Mouse (Mus musculus) heart, postnatal 4 days (tissue): ENCODE results near the gene Kif13a. TPM values are rescaled to one million over a fixed set of nuclear protein-coding genes. Genes with fewer than 3 reads are reported as not detected.

ENCODE experiments used
- DNase-seq: peaks from one replicate; pipeline ENCODE4 v3.0.0; 2021
- total RNA-seq, 2 experiments: library from RNA; stranded (reverse); gene quantifications; 2 replicates each; pipeline ENCODE4 v1.2.3; 2021

Kif13a gene
- total RNA-seq, 2 experiments from 2014 or later = 110 to 116 TPM

GRCm38 (mm10) chr13:46834805-46835204 lies 94.9 kb downstream of the Kif13a start:
- DNase-seq = peak; percentile 42

- DNase-seq = no peak
These were observed 96.1 kb downstream of the Kif13a start for GRCm38 (mm10) chr13:46833586-46833985.

DNA sequence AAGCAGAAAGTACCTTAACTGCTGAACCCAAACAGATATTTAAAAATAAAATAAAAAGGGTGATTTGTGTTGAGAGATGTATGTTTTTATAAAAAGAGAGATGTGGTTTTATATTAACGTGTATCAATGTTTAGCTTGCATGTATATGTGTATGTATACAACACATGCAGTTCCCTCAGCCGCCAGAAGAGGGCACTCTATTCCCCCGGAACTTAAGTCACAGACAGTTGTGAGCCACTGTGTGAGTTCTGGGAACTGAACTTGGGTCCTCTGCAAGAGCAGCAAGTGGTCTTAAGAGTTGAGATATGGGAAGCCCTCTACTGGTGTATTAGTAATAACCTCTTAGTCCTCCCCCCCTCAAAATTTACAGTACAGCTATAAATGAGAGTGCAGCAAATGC lies 96.7 kb downstream of the Kif13a start:
- no peak for DNase-seq

- DNase-seq = no peak
These were observed 106.4 kb downstream of the Kif13a start for GRCm38 (mm10) chr13:46823271-46823670.

DNA sequence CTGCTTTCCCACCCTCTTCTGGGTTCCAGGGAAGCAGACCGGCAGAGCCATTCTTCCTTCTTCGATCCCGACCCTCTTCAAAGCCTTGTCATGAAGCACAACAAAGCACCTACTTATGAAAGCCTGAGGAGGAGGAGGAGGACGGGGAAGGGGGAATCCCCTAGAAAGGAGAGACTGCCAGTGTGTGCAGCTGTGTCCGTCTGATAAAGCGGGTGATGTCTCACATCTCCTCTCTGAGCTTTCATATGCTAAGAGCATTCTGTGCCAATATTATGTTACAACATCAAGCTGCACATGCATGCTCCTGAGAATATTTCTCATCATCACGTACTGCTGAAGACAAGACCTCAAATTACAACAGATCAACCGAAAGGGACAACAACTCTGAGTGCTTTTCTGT lies 107.5 kb downstream of the Kif13a start:
- DNase-seq = no peak

DNA sequence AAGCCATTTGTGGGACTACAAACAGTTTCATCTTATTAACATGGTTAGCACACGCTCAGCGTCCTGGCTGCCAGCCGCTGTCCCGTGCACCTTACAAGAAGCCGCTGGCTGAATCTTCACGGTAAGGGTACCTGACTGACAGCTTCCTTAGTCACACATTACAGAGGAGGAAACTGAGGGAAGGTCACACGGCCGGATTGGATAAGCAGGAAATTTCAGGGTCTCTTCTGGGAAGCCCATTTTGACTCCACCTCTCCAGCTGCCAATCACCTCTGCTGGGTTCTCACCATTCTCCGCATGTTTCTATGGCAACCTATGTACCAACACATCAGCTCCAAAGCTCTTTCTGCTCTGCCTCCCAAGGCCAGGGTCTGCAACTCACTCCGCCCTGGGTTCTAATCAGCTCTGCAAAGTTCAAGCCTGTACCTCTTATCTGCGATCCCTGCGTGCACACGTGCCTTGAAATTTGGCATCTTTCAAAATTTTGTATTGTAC lies 109.9 kb downstream of the Kif13a start:
- DNase-seq = no peak

DNA sequence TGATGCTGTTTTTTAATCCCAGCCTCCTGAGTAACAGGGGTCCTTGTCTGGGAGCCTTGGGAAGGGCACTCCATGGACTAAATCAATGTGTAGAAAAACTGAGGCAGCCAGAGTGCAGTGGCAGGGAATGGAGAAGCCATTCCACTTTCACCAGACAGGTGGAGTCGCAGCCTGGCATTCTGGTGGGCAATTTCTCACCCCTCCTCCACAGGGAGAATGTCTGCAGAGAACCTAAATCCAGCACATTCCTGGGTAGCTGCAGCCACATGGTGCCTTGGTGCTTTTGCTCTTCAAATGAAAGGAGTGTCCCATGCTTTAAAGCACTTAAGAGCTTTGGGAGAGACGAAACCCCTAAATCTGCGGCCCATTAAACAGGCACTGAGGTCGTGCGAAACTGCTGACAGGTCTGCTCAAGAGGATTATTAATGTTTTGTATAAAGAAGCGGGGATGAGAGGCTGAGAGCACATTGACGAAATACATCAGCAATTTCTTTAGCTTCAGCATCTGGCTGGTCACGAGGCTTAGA lies 110.4 kb downstream of the Kif13a start:
- no peak for DNase-seq

DNA sequence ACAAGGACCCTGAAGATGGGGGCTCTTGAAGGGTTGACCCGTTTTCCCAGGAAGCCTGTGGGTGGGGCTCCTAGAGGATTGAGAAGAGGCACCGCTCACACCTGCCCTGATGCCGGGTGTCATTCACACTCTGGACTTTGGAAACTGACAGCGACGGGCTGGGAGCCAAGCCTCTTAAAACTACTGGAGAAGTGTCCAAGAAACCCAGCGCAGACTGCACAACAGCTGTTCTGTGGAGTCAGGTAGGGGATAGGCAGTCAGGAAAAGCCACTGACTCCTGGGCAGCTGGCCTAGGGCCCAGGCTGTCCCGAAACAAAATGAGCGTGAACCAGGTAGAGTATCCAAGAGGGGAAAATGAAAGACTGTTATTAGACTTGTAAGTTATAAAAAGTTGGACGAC lies 111.3 kb downstream of the Kif13a start:
- peak; percentile 53 for DNase-seq

- peak; percentile 55 for DNase-seq
These were observed 117.0 kb downstream of the Kif13a start for GRCm38 (mm10) chr13:46812648-46813184.

GRCm38 (mm10) chr13:46811696-46812095 lies 118.0 kb downstream of the Kif13a start:
- no peak for DNase-seq

DNA sequence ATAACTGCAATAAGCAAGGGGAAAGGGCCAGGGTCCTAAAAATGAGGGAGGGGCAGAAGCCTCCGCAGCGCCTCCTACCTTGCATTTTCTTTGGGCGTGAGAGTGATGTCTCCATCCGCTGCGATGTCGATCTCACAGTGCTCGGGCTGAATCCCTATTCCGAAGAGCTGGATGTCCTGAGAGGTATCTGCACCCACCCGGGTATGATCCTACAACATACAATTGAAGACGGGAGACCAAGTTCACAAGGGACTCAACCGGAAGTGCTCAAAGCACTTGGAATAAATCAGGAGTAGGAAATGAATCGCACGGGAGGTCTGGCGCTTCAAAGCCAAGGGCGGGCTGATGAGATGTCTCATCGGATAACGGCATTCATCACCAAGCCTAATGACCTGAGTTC lies 119.1 kb downstream of the Kif13a start:
- no peak for DNase-seq

DNA sequence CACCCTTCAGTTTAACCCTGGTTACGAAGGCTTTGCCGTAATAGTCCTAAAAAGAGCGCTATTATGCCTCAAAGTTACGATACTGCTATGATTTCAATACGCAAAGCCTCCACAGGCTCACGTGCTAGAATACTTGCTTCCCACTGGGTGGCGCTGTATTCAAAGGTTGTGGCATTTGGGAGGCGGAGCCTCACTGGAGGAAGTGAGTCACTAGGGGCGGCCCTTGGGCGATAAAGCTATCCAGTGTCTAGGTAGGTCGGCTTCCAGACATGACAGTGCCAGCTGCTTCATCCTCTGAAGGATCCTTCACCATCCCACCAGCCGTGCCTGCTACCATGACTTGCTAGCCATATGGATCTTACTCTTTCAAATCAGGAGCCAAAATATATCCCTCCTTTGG lies 119.6 kb downstream of the Kif13a start:
- peak; percentile 75 for DNase-seq

- no peak for DNase-seq
These were observed 121.8 kb downstream of the Kif13a start for GRCm38 (mm10) chr13:46807901-46808300.

DNA sequence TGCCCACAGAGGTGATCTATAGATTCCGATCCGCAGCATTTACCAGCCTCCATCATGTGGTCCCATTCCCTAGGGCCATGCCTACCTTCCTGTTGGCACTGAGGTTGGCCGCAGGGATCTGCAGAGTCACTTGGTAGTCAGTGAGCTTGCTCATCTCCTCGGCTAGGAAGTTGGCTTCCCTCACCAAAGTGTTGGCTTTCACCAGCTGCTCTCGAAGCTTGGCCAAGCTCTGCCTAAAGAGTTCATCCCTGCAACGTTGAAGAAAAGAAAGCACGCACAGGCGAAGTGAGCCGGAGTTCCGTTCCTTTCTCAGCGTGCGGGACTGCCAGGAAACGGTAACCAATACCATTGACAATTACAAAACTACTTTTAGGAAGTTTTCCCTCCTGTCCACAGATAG lies 128.5 kb downstream of the Kif13a start:
- no peak for DNase-seq

- peak; percentile 56 for DNase-seq
These were observed 131.5 kb downstream of the Kif13a start for GRCm38 (mm10) chr13:46798156-46798555.

GRCm38 (mm10) chr13:46796381-46796780 lies 133.3 kb downstream of the Kif13a start:
- no peak for DNase-seq

DNA sequence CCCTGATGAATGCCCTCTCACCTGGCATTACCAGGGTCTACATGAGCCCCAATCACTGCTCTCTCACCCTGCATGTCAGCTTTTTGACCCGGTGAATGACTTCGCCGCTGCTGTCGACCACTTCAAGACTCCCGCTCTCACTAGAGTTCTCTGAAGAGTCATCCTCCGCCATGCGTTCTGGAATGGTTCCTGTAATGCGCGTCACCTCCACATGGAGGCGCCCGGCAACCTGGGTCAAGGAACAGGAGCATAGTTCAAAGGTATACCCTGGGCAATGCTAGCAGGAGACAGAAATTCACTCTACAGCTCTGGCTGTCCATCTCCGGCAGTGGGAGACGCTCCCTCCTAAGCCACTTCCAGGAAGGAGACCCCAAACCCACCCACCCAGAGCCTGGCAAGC lies 135.8 kb downstream of the Kif13a start:
- DNase-seq = peak; percentile 32

GRCm38 (mm10) chr13:46788452-46788851 lies 141.2 kb downstream of the Kif13a start:
- DNase-seq = no peak

- no peak for DNase-seq
These were observed 142.8 kb downstream of the Kif13a start for GRCm38 (mm10) chr13:46786836-46787235.

DNA sequence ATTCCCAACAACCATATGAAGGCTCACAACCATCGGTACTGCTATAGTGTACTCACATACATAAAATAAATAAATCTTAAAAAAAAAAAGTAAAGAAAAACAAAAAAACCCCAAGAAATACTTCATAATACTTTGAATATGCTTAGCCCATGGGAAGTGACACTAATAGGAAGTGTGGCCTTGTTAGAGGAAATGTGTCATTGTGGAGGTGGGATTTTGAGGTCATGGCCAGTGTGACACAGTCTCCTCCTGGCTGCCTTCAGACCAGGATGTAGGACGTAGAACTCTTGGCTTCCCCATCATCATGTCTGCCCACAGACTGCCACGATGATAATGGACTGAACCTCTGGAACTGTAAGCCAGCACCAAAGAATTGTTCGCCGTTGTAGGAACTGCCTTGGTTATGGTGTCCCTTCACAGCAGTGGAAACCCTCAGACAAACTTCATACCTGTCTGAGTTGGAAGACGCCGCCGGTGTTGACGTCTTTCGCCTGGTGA lies 143.6 kb downstream of the Kif13a start:
- no peak for DNase-seq

GRCm38 (mm10) chr13:46780379-46780778 lies 149.3 kb downstream of the Kif13a start:
- DNase-seq = no peak

DNA sequence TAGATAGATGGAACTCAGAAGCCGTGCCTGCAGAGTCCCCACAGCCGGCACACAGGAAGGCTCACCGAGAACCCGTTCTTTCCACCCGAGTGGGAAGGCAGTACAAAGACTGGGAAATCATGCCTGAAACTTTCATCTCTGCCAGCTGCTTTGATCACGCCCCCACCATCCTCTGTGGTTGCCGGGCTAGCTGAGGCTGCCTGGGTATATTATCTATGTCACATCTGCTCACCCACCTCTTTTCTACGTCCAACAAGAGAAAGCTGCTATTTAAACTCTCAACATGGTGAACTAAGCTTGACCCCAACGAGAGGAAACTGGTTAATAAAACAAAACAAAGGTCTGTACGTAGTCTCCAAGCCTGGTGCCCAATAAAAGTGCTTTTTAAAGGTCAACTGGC lies 149.8 kb downstream of the Kif13a start:
- no peak for DNase-seq

GRCm38 (mm10) chr13:46777461-46777860 lies 152.2 kb downstream of the Kif13a start:
- no peak for DNase-seq

GRCm38 (mm10) chr13:46776636-46777305 lies 152.9 kb downstream of the Kif13a start:
- peak; percentile 15 for DNase-seq
